Mouse (Mus musculus) adrenal gland, postnatal 14 days (tissue): ENCODE measurements around the gene Retsat. TPM values are rescaled to one million over a fixed set of nuclear protein-coding genes. Genes with fewer than 3 reads are reported as not detected.

Experiments
- DNase-seq: peaks from one replicate; pipeline ENCODE4 v3.0.0; 2021; ENCODE audit warnings: mixed read lengths
- total RNA-seq: library from RNA; stranded (reverse); gene quantifications from 2 replicates; pipeline ENCODE4 v1.2.3, GENCODE M21; 2021

The Retsat gene
- total RNA-seq, 1 experiment from 2014 or later: 390 TPM

- no peak for DNase-seq
Observed at GRCm38 (mm10) chr6:72588307-72588706, 10.0 kb upstream of the Retsat start.

GRCm38 (mm10) chr6:72590111-72590510, 8.2 kb upstream of the Retsat start:
- no peak for DNase-seq

GRCm38 (mm10) chr6:72593011-72593803, 5.1 kb upstream of the Retsat start:
- DNase-seq: peak; percentile 39

GRCm38 (mm10) chr6:72593914-72594313, 4.4 kb upstream of the Retsat start:
- DNase-seq: no peak

- peak; percentile 65 for DNase-seq
Observed at GRCm38 (mm10) chr6:72597083-72597874, 996 bp upstream of the Retsat start.

- peak; percentile 69 for DNase-seq
Observed at GRCm38 (mm10) chr6:72598791-72599557, 699 bp downstream of the Retsat start.

GRCm38 (mm10) chr6:72600216-72600615, 1.9 kb downstream of the Retsat start:
- peak; percentile 50 for DNase-seq

GRCm38 (mm10) chr6:72600771-72601170, 2.5 kb downstream of the Retsat start:
- peak; percentile 38 for DNase-seq

GRCm38 (mm10) chr6:72601732-72602131, 3.5 kb downstream of the Retsat start:
- peak; percentile 89 for DNase-seq

- peak; percentile 34 for DNase-seq
Observed at GRCm38 (mm10) chr6:72604066-72604465, 5.8 kb downstream of the Retsat start.

GRCm38 (mm10) chr6:72607060-72607459, 8.8 kb downstream of the Retsat start:
- DNase-seq: no peak

GRCm38 (mm10) chr6:72607676-72608075, 9.4 kb downstream of the Retsat start:
- peak; percentile 43 for DNase-seq

- no peak for DNase-seq
Observed at GRCm38 (mm10) chr6:72608662-72609184, 10.4 kb downstream of the Retsat start.

- peak; percentile 36 for DNase-seq
Observed at GRCm38 (mm10) chr6:72610261-72610660, 12.0 kb downstream of the Retsat start.

- DNase-seq: no peak
Observed at GRCm38 (mm10) chr6:72615151-72615550, 16.9 kb downstream of the Retsat start.

- peak; percentile 30 for DNase-seq
Observed at GRCm38 (mm10) chr6:72615561-72616375, 17.5 kb downstream of the Retsat start.

- peak; percentile 97 for DNase-seq
Observed at GRCm38 (mm10) chr6:72616643-72617288, 18.5 kb downstream of the Retsat start, which contains the start of gene Tgoln1. Tgoln1 (minus strand) TSS chr6:72617000.

- no peak for DNase-seq
Observed at GRCm38 (mm10) chr6:72619734-72620532, 21.7 kb downstream of the Retsat start.

GRCm38 (mm10) chr6:72620920-72621319, 22.6 kb downstream of the Retsat start:
- no peak for DNase-seq

GRCm38 (mm10) chr6:72622917-72623316, 24.6 kb downstream of the Retsat start:
- DNase-seq: no peak
